Mouse (Mus musculus) liver, embryonic 14.5 days (tissue): ENCODE measurements around the gene Btnl9. TPM values are rescaled to one million over a fixed set of nuclear protein-coding genes. Genes with fewer than 3 reads are reported as not detected.

ENCODE experiments used
- ATAC-seq: fragments of 200-750 bp; cut with Nextera tagmentation; 2 replicates; pipeline ENCODE4 v1.8.0; 2017; ENCODE audit warnings: moderate number of reproducible peaks, mild to moderate bottlenecking, moderate library complexity; ENCODE audit not compliant: insufficient read depth
- DNase-seq, 3 experiments: peaks; one replicate each; pipeline ENCODE4 v3.0.0-alpha.2; 2012 to 2013; ENCODE audit warnings: low read depth in 3 of 3, low spot score in 3 of 3
- H3K27ac ChIP-seq: fragments of 300-500 bp; sonication (generic); 2 replicates; pipeline ENCODE4 v1.5.1; 2014; ENCODE audit warnings: moderate library complexity, mild to moderate bottlenecking, control low read depth, inconsistent platforms
- H3K27me3 ChIP-seq: fragments of 300-500 bp; sonication (generic); 2 replicates; pipeline ENCODE4 v1.6.1; 2014; ENCODE audit warnings: mild to moderate bottlenecking, low read length, moderate library complexity; ENCODE audit not compliant: control insufficient read depth, insufficient read depth
- H3K36me3 ChIP-seq: fragments of 300-500 bp; sonication (generic); replicated peaks from 2 replicates; pipeline ENCODE4 v1.6.1; 2014; ENCODE audit warnings: low read depth; ENCODE audit not compliant: control insufficient read depth, insufficient read depth
- H3K4me1 ChIP-seq, 2 experiments: fragments of 200-500 bp in 1 of 2; fragments of 300-500 bp in 1 of 2; sonication (generic) in 1 of 2; replicated peaks; 2 replicates each; pipeline ENCODE4 v1.6.1; 2012 to 2014; ENCODE audit warnings: antibody characterized with exemption in 1 of 2, inconsistent platforms in 1 of 2, low read length in 1 of 2; ENCODE audit not compliant: control insufficient read depth in 2 of 2, insufficient read depth in 2 of 2
- H3K4me2 ChIP-seq: fragments of 300-500 bp; sonication (generic); 2 replicates; pipeline ENCODE4 v1.6.1; 2014; ENCODE audit warnings: low read depth, mild to moderate bottlenecking, control low read depth, moderate library complexity
- H3K4me3 ChIP-seq, 2 experiments: fragments of 200-500 bp in 1 of 2; fragments of 300-500 bp in 1 of 2; sonication (generic) in 1 of 2; 2 replicates each; pipeline ENCODE4 v1.5.1; 2012 to 2014; ENCODE audit warnings: low read depth in 2 of 2, low read length in 2 of 2, mild to moderate bottlenecking in 2 of 2, control low read depth in 1 of 2, inconsistent platforms in 1 of 2, moderate library complexity in 1 of 2; ENCODE audit not compliant: insufficient read depth in 1 of 2
- H3K9ac ChIP-seq: fragments of 300-500 bp; sonication (generic); replicated peaks from 2 replicates; pipeline ENCODE4 v1.6.1; 2014; ENCODE audit warnings: mild to moderate bottlenecking, control low read depth, moderate library complexity
- H3K9me3 ChIP-seq: fragments of 300-500 bp; sonication (generic); 2 replicates; pipeline ENCODE4 v1.6.1; 2016; ENCODE audit warnings: low read length, mixed read lengths; ENCODE audit not compliant: control insufficient read depth
- CTCF ChIP-seq: IDR thresholded peaks from 2 replicates; pipeline ENCODE4 v1.5.1; 2016; ENCODE audit warnings: antibody characterized with exemption, low read depth, control low read depth
- EP300 ChIP-seq: IDR thresholded peaks from 2 replicates; pipeline ENCODE4 v1.6.1; 2016; ENCODE audit warnings: antibody characterized with exemption, low read depth
- WGBS: fragments of 180-500 bp; shearing (Covaris S2); extraction: QIAGEN DNeasy Blood & Tissue Kit; methylation state at CpG from one replicate; pipeline ENCODE4 v1.1.7; 2014; ENCODE audit not compliant: insufficient replicate concordance; 5-methylcytosine and 5-hydroxymethylcytosine counted together
- polyA plus RNA-seq, 2 experiments: library from polyadenylated mRNA; depleted of rRNA in 1 of 2; stranded (reverse) in 1 of 2; unstranded in 1 of 2; fragments of >200 nt; fragmentation: Nextera tagmentation in 1 of 2; extraction: Ambion mirVana in 1 of 2; gene quantifications; 2 replicates each; pipeline versions ENCODE4 v1.2.1 to v1.2.3; 2012 to 2014

The Btnl9 gene
- polyA plus RNA-seq (2012; rRNA removed) (0.78 and 1.2 TPM in 2 replicates), polyA plus RNA-seq (2014; fragmentation: Nextera tagmentation; extraction: Ambion mirVana) (0.34 and 0.57 TPM in 2 replicates)

DNA sequence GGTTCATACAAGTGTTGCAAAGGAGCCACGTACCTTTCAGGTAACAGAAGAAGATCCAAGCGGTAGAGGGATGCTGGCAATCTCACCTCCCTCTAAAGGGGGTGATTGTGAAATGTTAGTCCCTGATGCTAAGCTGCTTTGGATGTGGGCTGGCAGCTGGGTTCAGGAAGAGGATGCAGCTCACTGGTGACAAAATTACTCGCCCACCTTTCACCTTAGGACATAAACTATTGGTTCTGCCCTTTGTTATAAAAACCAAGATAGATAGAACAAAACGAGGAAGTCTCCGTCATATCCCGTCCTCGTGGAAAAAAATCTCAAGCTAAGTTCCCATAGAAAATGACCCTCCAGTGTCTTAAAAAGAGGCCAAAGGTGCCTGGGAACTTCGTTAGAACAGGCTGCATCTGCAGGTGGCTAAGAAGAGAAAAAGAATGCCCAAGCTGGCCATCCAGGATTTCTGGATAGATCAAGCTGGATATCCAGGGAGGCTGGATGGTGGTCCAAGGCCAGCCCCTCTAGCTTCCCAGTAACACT is at the start of gene Btnl9:
TSS of gene Btnl9 (minus strand) at position 205 of the 534 bp plus-strand sequence.
- Histone ChIP-seq H3K9ac (no peak within 1 kb of the TSS), H3K36me3 (no peaks in the 10 kb centered on the region), H3K9me3 (no peaks in the 10 kb centered on the region), H3K4me1 (no peaks in the 10 kb centered on the region), H3K4me2 (no peak within 1 kb of the TSS), H3K27me3 (no peaks in the 10 kb centered on the region), H3K4me3 (no peak within 1 kb of the TSS), H3K27ac (no peak within 1 kb of the TSS)
- WGBS: 54% methylated on average over 8 of the region's 8 CpGs
- TF ChIP-seq CTCF (no peak), EP300 (no peak)
- DNase-seq: no peak
- ATAC-seq: no peak

- Histone ChIP-seq H3K4me3 (no peak overlapping the region), H3K4me1 (0 out of 4 replicates have a peak, but pooled peaks cover 0 to 6% of the 10 kb centered on the region in 2 experiments), H3K9ac (no peak overlapping the region), H3K9me3 (no peaks in the 10 kb centered on the region), H3K36me3 (no peaks in the 10 kb centered on the region), H3K4me2 (no peak overlapping the region), H3K27me3 (no peaks in the 10 kb centered on the region), H3K27ac (no peak overlapping the region)
- 41% methylated on average over 3 of the region's 3 CpGs for WGBS
- TF ChIP-seq EP300: no peak
- no peak for TF ChIP-seq CTCF
- DNase-seq (no peak), ATAC-seq (no peak)
Observed at GRCm38 (mm10) chr11:49235459-49236207, 48.7 kb upstream of the Btnl9 start.

DNA sequence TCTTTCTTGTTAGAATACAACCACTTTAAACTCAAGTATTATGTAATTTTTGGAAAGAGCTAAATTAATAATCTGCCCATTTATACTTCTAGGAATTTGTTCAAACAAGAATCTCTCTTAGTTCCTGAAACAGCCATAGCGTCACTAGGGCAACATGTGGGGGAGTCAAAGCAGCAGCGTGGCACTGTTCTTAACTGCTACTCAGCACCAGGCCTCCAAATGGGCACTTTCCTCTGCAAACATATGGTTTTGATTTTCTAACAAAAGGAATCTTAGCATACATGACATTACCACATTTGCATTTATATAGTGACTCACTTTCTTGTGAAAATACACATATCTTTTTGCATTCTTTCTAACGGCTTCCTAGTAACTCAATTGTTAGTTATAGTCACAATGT is 45.8 kb upstream of the Btnl9 start:
- TF ChIP-seq EP300 (no peak), CTCF (no peak)
- H3K4me3 ChIP-seq: no peak overlapping the region
- DNase-seq: no peak
- no peak overlapping the region for H3K27ac ChIP-seq
- H3K27me3 ChIP-seq: no peaks in the 10 kb centered on the region
- H3K4me1 ChIP-seq: 0 out of 4 replicates have a peak, but pooled peaks cover 0 to 4% of the 10 kb centered on the region in 2 experiments
- H3K9me3 ChIP-seq: no peaks in the 10 kb centered on the region
- no peak overlapping the region for H3K9ac ChIP-seq
- no peaks in the 10 kb centered on the region for H3K36me3 ChIP-seq
- ATAC-seq: no peak
- WGBS: 70% methylated on average over 3 of the region's 3 CpGs
- H3K4me2 ChIP-seq: no peak overlapping the region

- H3K27me3 ChIP-seq: no peaks in the 10 kb centered on the region
- no peaks in the 10 kb centered on the region for H3K4me1 ChIP-seq
- H3K27ac ChIP-seq: no peak overlapping the region
- H3K4me2 ChIP-seq: no peak overlapping the region
- WGBS: 35% methylated on average over 1 of the region's 1 CpGs
- ATAC-seq (no peak), DNase-seq (no peak)
- no peak overlapping the region for H3K4me3 ChIP-seq
- no peak overlapping the region for H3K9ac ChIP-seq
- no peaks in the 10 kb centered on the region for H3K36me3 ChIP-seq
- no peaks in the 10 kb centered on the region for H3K9me3 ChIP-seq
- TF ChIP-seq CTCF (no peak), EP300 (no peak)
Observed at GRCm38 (mm10) chr11:49224455-49224854, 37.5 kb upstream of the Btnl9 start.

DNA sequence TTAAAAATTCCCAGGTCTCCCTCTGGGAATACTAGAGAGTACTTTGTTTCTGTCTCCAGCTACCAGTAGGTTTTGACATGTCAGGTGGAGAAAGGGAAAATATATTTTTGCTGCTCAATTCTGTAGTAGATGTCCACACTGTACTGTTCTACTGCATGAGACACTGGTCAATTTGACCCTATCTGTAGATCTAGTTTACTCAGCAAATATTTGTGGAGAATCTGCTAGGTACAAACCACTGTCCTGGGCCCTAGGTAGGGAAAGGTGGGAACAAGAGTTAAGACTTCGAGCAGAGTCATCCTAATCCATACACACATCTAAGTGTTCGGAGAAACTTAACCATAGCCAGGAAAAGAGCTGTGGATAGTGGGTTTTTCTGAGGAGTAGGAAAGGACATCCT is 32.3 kb upstream of the Btnl9 start:
- H3K9me3 ChIP-seq: no peaks in the 10 kb centered on the region
- no peaks in the 10 kb centered on the region for H3K27me3 ChIP-seq
- TF ChIP-seq EP300 (no peak), CTCF (no peak)
- H3K9ac ChIP-seq: no peak overlapping the region
- H3K27ac ChIP-seq: no peak overlapping the region
- H3K4me3 ChIP-seq: no peak overlapping the region
- DNase-seq (no peak), ATAC-seq (no peak)
- peaks cover 29% of the 10 kb centered on the region for H3K36me3 ChIP-seq
- no peaks in the 10 kb centered on the region for H3K4me1 ChIP-seq
- no peak overlapping the region for H3K4me2 ChIP-seq
- 77% methylated on average over 2 of the region's 2 CpGs for WGBS
